Mouse (Mus musculus): ENCODE measurements around the gene Pkd1. TPM values are rescaled to one million over a fixed set of nuclear protein-coding genes. Genes with fewer than 3 reads are reported as not detected.

Gene Pkd1
- polyA plus RNA-seq, 1 experiment = 25.5 TPM

GRCm38 (mm10) chr17:24638840-24639239, 89.2 kb downstream of the Pkd1 start:
- no peak for DNase-seq (ENCODE audit: low read depth, low spot score)
- WGBS = 62% methylated on average over 9 of the region's 9 CpGs

- WGBS = 74% methylated on average over 5 of the region's 5 CpGs
- DNase-seq (ENCODE audit: low read depth, low spot score) = no peak
Observed at GRCm38 (mm10) chr17:24639571-24639988, 89.9 kb downstream of the Pkd1 start.

GRCm38 (mm10) chr17:24640119-24640518, 90.5 kb downstream of the Pkd1 start:
- WGBS = 79% methylated on average over 7 of the region's 7 CpGs
- no peak for DNase-seq (ENCODE audit: low read depth, low spot score)

DNA sequence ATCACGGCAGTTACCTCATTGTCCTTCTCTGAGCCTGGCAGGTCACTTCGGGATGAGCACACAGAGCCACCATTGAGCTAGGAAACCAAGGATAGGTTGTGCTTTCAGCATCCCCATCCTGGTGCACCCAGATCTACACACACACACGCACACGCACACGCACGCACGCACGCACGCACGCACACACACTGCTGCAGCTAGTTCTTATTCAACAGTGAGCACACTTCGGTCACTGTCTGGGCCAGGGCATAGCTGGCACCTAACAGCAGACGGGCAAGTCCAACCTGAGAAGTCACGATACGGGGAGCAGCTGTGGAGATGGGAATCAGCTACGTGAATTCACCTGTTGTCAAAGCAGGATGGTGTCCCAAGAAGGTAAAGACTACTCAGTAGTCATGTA, 90.9 kb downstream of the Pkd1 start:
- DNase-seq (ENCODE audit: low read depth, low spot score) = no peak
- WGBS = 92% methylated on average over 15 of the region's 15 CpGs

- WGBS = 92% methylated on average over 14 of the region's 14 CpGs
- DNase-seq (ENCODE audit: low read depth, low spot score) = no peak
Observed at GRCm38 (mm10) chr17:24641944-24642343, 92.3 kb downstream of the Pkd1 start.

DNA sequence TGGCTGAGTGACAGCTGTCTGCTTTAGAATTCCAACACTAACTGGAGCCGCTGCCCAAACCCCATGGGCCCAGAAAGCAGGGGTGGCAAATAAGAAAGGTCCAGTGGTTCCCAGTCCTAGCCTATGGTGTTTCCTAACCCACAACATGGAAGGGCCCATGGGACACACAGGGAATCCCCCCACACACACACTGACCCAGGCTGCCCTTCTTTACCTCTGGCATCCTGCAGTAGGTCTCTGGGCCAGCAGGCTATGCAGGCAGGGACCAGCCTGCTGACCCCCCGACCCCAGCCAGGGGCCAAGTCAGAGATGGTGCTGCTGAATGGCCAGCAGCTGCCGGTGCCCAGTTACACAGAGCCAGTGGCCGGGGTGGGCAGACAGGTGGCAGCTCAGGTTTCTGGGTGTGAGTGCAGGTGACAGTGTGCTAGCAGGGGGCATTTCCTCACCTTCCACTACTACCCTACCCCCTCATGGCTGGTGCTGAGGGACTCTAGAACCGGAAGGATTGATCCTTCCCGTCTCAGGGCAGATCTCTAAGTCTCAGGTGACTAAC, 93.2 kb downstream of the Pkd1 start:
- WGBS = 77% methylated on average over 6 of the region's 6 CpGs
- DNase-seq (ENCODE audit: low read depth, low spot score) = no peak

DNA sequence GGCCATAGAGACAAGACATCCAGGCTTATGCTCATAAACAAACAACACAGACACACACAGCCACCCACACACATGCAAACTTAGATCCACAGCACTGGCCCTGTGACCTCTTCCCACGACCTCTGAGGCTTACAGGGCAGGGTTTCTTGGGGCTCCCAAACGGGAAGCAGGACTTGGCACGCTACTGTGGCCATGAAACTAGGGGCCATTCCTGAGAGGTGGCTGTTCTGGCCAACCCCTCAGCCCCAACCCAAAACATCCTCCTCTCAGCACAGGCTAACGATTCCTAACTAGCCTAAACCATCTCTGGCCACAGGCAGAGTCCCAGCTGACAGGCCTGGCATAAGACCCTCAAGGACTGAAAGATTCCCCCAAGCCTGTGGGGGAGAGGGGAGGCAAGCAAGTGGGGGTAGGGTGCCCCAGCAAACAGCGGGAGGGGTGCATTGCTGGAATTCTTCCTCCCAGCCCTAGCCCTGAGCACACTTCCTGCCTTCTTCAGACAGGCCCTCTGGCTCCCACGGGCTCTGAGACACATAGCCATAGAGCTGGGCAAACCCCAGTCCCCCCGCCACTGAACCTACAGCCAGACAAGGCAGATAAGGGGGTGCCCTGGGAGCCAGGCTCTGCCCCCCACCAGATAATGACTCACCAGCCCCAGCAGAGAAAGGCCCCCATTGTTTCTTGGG, 94.5 kb downstream of the Pkd1 start:
- WGBS = 46% methylated on average over 7 of the region's 7 CpGs
- no peak for DNase-seq (ENCODE audit: low read depth, low spot score)

DNA sequence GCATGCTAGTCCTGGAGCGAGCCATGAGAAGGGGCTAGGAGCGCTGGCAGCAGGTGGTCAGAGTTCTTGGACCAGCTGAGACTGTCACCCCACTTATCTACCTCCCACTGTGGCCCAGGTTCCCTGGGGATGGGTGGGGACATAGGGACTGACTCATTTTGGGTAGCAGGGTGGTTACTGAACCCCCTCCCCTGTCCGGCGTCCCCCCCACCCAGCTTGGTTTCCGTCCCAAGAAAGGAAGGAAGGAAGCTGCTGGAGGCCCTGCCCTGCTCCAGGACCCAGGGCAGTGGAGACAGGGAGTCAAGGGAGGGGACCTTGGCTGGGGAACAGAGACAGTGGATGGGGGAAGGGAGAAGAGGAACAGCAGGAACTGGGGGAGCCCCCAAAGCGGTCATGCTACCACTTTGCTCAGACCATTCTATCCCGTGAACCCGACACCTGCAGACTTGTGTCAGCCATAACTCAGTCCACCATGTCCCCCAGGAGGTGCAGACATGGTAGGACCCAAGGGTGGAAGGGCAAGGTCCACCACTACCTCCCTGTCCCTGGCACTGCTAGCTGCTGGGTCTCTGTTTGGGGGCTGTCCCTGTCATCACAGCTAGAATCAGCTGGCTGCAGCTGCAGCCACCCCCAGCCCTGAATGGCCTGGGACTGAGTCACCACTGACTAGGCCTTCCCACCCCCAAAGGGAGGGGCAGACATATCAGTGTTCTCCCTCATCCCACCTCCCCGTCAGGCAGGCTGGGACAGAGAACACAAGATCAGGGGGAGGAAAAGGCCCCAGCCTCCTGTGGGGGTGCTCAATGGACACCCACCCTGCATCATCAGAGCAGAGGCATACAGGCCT, 95.5 kb downstream of the Pkd1 start:
- no peak for DNase-seq (ENCODE audit: low read depth, low spot score)
- 68% methylated on average over 9 of the region's 9 CpGs for WGBS

GRCm38 (mm10) chr17:24645916-24646315, 96.3 kb downstream of the Pkd1 start:
- no peak for DNase-seq (ENCODE audit: low read depth, low spot score)
- 88% methylated on average over 3 of the region's 3 CpGs for WGBS

Other genes starting within 250 kb of the Pkd1 start
- 0.01 TPM in 1 of 2 replicates, not detected in the other for gene Abca17, start 198.8 kb upstream of the Pkd1 start, polyA plus RNA-seq (2012; rRNA removed)
- 23.2 and 29.1 TPM in 2 replicates for gene Abca3, start 197.9 kb upstream of the Pkd1 start, polyA plus RNA-seq (2012; rRNA removed)
- 139 and 141 TPM in 2 replicates for gene Rnps1, start 135.3 kb upstream of the Pkd1 start, polyA plus RNA-seq (2012; rRNA removed)
- gene Eci1, start 123.2 kb upstream of the Pkd1 start, polyA plus RNA-seq (2012; rRNA removed) = 87.3 and 119 TPM in 2 replicates
- 5.2 and 6.6 TPM in 2 replicates for gene Dnase1l2, start 106.7 kb upstream of the Pkd1 start, polyA plus RNA-seq (2012; rRNA removed)
- gene E4f1, start 79.5 kb upstream of the Pkd1 start, polyA plus RNA-seq (2012; rRNA removed) = 50.4 and 59.4 TPM in 2 replicates
- gene Pgp, start 79.4 kb upstream of the Pkd1 start, polyA plus RNA-seq (2012; rRNA removed) = 82.9 and 90.7 TPM in 2 replicates
- gene Bricd5, start 76.0 kb upstream of the Pkd1 start, polyA plus RNA-seq (2012; rRNA removed) = 2.6 and 2.8 TPM in 2 replicates
- 43.0 and 54.9 TPM in 2 replicates for gene Mlst8, start 70.8 kb upstream of the Pkd1 start, polyA plus RNA-seq (2012; rRNA removed)
- 0.26 and 0.59 TPM in 2 replicates for gene Caskin1, start 61.2 kb upstream of the Pkd1 start, polyA plus RNA-seq (2012; rRNA removed)
- gene Traf7, start 21.9 kb upstream of the Pkd1 start, polyA plus RNA-seq (2012; rRNA removed) = 119 and 178 TPM in 2 replicates
- 0.41 and 0.52 TPM in 2 replicates for gene Rab26, start 15.6 kb upstream of the Pkd1 start, polyA plus RNA-seq (2012; rRNA removed)
- gene Tsc2, start 82.8 kb downstream of the Pkd1 start, polyA plus RNA-seq (2012; rRNA removed) = 84.7 and 109 TPM in 2 replicates
- gene Nthl1, start 82.8 kb downstream of the Pkd1 start, polyA plus RNA-seq (2012; rRNA removed) = 7.3 and 7.5 TPM in 2 replicates
- gene Slc9a3r2, start 100.5 kb downstream of the Pkd1 start, polyA plus RNA-seq (2012; rRNA removed) = 30.0 and 37.4 TPM in 2 replicates
- gene Npw, start 108.6 kb downstream of the Pkd1 start, polyA plus RNA-seq (2012; rRNA removed) = not detected in 2 replicates
- 52.1 and 78.3 TPM in 2 replicates for gene Zfp598, start 119.9 kb downstream of the Pkd1 start, polyA plus RNA-seq (2012; rRNA removed)
- 1.8 and 2.7 TPM in 2 replicates for gene Syngr3, start 140.1 kb downstream of the Pkd1 start, polyA plus RNA-seq (2012; rRNA removed)
- 22.8 and 22.9 TPM in 2 replicates for gene Gfer, start 146.3 kb downstream of the Pkd1 start, polyA plus RNA-seq (2012; rRNA removed)
- 181 and 212 TPM in 2 replicates for gene Noxo1, start 146.4 kb downstream of the Pkd1 start, polyA plus RNA-seq (2012; rRNA removed)
- gene Tbl3, start 157.8 kb downstream of the Pkd1 start, polyA plus RNA-seq (2012; rRNA removed) = 46.1 and 51.7 TPM in 2 replicates
- 0.12 and 0.35 TPM in 2 replicates for gene Rnf151, start 168.2 kb downstream of the Pkd1 start, polyA plus RNA-seq (2012; rRNA removed)
- gene Rps2, start 168.3 kb downstream of the Pkd1 start, polyA plus RNA-seq (2012; rRNA removed) = 3,715 and 4,974 TPM in 2 replicates
- gene Ndufb10, start 174.6 kb downstream of the Pkd1 start, polyA plus RNA-seq (2012; rRNA removed) = 371 and 397 TPM in 2 replicates
- gene Rpl3l, start 178.0 kb downstream of the Pkd1 start, polyA plus RNA-seq (2012; rRNA removed) = 0.10 and 0.22 TPM in 2 replicates
- gene Msrb1, start 186.8 kb downstream of the Pkd1 start, polyA plus RNA-seq (2012; rRNA removed) = 96.0 and 103 TPM in 2 replicates
- 0.98 and 1.7 TPM in 2 replicates for gene Hs3st6, start 203.2 kb downstream of the Pkd1 start, polyA plus RNA-seq (2012; rRNA removed)

Measured in large intestine, adult 2 months (tissue).